Mouse (Mus musculus): ENCODE measurements around the gene Lrig2. TPM values are rescaled to one million over a fixed set of nuclear protein-coding genes. Genes with fewer than 3 reads are reported as not detected.

The Lrig2 gene
- total RNA-seq, 1 experiment from 2014 or later: 15.1 TPM

DNA sequence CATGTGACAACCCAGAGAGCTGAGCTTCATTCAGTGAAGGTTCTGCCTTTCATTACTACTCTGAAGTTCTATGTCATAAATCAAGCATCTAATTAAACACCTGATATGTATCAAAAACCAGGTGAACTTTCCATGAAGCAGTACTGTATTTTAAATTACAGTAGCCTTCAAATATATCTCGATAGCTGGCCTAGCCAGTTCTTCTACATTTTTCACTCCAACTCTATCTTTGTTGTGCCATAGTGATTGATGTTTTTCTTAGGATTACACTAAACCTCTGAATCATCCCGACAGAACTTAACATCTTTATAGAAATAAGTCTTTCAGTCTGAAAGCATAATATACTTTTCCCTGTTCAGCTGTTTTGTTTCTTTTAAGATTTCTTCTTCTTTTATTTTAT lies 2.8 kb upstream of the Lrig2 start:
- ATAC-seq (replicated peaks; ENCODE audit: low read depth, poor library complexity, severe bottlenecking): no peak

DNA sequence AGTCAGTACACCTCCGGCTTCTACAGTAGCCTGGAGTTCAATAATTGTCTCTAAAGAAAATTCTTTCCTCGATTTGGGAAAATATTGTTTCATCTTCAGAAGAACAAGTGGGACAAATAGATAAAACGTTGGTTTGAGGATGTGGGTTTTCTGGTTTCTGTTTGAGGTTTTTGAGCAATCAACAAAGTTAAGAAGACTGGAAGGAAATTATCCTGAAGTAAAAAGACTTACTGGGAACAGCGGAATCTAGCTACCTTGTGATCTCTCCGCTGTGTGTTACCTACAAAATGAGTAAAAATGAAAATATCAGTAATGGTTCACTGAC lies 668 bp upstream of the Lrig2 start:
- ATAC-seq (replicated peaks; ENCODE audit: low read depth, poor library complexity, severe bottlenecking): no peak

DNA sequence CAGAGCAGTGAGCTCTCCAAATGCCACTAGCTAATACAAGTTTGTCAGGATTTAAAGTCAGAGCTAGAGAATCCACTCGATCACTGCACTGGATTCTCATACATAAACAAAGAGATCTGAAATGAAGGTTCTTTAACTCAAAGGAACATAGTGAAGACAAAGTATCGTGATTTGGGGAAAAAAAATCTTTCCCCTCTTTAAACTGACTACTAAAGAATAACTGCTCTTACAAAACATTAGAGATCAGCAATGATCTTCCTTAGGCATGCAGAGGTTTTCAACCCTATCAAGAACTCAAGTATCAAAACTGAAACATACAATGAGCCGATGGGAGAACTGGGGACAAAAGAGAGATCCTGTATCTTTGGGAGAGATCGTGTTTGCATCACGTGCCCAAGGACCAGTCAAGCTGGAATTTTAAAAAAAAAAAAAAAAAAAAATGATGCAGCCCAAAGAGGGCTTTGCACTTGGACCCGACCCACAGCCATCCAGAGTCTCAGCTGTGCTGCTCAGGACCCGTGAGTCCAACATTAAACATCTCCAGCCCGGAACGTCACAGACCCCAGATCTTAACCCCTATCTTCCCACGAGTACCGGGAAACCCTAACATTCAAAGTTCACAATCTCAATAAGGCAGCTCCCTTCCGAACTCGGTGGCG lies 818 bp downstream of the Lrig2 start:
- ATAC-seq (replicated peaks; ENCODE audit: low read depth, poor library complexity, severe bottlenecking): no peak

DNA sequence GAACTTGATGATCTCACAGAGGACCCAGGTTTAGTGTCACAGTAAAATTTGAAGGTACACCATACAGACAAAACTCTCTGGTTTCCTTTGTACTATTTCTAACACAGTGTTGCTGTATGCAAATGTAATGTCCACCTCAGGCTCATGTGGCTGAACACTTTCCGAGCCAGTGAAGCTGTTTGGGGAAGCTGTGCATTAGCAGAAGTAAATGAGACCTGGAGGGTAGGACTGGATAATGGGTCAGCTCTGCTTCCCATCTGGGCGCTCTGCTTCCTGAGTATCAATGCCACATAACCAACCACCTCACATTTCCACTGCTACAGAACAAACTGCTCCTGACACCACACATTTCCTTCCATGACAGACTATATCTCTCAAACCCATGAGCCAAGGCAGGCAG lies 10.1 kb downstream of the Lrig2 start:
- peak; percentile 85 for ATAC-seq (replicated peaks; ENCODE audit: low read depth, poor library complexity, severe bottlenecking)

DNA sequence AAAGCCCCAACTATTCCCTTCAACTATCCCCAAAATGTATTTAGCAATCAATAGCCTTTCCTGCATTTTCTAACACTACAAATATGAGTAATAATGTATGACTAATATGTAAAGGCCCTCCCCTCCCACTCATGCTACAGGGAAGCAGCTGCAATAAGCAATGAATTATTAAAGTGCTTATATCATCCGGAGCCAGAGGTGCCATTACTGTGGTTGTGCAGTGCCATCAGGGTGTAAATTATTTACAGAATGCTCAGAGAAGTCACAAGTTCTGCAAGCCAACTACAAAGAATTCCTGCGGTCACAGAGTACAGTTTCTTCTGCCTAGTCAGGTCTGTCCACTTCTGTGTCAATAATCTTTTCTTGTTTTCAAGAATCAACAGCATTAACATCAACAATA lies 10.8 kb downstream of the Lrig2 start:
- ATAC-seq (replicated peaks; ENCODE audit: low read depth, poor library complexity, severe bottlenecking): no peak

DNA sequence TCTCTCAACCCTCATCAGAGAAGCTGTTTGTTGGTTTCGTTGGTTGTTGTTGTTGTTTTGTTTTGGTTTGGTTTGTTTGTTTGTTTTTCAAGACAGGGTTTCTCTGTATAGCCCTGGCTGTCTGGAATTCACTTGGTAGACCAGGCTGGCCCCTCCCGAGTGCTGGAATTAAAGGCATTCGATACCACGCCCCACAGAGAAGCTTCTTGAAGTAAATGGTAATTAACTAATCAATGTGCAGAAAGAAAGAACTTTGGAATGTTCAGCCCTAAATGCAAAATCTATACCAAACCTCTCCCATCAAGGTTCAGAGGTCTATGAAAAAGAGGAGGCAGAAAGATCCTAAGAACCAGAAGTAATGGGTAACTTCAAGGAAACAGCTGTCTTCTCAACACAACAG lies 15.5 kb downstream of the Lrig2 start:
- ATAC-seq (replicated peaks; ENCODE audit: low read depth, poor library complexity, severe bottlenecking): no peak

DNA sequence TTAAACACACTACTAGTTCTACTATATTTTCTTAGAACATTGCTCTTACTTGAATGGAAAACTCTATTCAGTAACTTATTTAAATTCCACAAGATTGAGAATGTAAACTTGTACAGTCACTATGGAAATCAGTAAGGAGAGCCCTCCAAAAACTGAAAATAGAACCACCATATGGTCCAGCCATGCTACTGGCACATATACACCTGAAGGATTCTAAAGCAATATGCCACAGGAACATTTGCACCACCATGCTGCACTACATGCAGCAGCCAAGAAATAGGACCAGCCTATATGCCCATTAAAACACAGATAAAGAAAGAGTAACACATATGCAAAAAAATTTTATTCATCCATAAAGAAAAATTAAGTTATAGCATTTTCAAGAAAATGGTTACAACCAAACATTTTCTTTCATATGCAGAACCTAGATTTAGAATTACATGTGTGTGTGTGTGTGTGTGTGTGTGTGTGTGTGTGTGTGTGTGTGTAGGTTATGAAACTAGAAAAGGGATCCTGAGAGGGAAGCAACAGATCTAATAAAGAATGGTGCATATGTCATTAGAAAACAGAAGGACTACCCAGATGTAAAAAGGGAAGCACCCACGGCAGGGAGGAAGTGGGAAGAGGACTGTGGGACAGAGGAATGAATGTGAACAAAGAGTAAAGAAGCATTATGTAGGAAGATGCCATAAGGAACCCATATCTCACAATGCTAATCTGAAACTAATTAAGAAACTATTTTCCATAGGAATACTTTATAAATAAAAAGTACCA lies 30.6 kb downstream of the Lrig2 start:
- peak; percentile 78 for ATAC-seq (replicated peaks; ENCODE audit: low read depth, poor library complexity, severe bottlenecking)

DNA sequence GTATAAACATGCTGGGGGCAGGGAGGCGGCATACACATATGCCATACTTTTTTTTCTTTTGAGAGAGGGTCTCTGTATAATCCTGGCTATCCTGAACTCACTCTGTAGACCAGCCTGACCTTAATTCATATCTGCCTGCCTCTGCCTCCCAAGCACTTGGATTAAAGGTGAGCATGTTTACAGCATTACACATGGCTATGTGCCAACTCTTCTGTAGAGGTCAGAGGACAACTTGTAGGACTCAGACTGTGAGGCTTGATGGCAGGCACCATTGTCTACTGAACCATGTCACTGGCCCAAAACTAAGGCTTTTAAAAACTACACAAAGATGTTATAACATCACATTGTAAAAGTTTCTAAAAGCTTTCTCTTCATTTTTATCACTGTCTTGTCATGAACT lies 33.7 kb downstream of the Lrig2 start:
- no peak for ATAC-seq (replicated peaks; ENCODE audit: low read depth, poor library complexity, severe bottlenecking)

DNA sequence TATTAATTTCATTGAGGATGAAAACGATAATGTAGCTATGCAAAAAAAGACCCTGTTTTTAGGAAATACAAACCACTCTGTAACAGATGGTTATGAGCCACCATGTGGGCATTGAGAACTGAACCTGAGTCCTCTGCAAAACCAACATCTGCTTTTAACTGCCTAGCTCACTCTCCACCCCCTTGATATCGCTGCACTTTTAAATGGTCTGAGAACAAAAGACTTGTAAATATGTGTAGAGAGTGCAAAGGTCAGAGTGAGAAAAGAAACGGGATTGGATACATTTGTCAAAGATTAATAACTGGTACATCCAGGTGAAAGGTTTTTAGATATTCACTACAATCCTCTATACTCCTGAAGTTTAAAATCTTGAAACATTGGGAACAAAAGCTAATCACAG lies 42.3 kb downstream of the Lrig2 start:
- no peak for ATAC-seq (replicated peaks; ENCODE audit: low read depth, poor library complexity, severe bottlenecking)

DNA sequence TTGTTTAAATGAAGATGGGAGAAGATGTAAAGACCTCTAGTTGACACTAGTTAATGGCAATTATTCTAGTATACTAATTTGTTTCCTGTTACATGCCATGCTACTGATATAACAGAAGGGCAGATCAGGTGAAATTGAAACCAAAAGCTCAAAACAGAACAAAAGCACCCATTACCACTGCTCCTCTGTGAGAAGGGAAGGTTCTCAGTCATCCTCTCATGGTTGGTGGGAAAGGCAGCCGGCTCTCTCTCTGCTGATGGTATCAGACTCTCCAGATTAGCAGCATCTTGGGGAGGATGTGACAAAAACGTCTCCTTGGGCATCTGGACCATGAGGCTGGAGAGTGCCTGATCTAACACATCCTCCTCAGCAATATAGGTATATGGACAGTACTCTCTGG lies 50.5 kb downstream of the Lrig2 start:
- no peak for ATAC-seq (replicated peaks; ENCODE audit: low read depth, poor library complexity, severe bottlenecking)

DNA sequence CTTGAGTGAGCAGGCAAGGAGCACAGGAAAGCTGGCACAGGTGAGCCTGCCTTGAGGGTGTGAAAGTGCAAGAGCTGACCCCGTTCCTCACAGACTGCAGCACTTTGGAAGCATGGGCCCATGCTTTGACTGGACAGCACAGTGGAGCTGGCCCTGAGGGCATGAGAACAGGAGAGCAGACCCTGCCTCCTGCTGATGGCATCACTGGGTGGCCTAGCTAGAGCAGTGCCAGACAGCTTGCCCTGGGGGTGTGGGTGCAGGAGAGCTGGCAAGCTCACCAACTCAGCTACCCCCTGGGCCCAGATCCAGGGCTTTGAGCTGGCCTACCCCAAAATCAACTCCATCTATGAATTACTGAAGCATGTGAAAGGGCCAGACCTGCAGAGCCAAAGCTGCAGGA lies 53.1 kb downstream of the Lrig2 start:
- no peak for ATAC-seq (replicated peaks; ENCODE audit: low read depth, poor library complexity, severe bottlenecking)

DNA sequence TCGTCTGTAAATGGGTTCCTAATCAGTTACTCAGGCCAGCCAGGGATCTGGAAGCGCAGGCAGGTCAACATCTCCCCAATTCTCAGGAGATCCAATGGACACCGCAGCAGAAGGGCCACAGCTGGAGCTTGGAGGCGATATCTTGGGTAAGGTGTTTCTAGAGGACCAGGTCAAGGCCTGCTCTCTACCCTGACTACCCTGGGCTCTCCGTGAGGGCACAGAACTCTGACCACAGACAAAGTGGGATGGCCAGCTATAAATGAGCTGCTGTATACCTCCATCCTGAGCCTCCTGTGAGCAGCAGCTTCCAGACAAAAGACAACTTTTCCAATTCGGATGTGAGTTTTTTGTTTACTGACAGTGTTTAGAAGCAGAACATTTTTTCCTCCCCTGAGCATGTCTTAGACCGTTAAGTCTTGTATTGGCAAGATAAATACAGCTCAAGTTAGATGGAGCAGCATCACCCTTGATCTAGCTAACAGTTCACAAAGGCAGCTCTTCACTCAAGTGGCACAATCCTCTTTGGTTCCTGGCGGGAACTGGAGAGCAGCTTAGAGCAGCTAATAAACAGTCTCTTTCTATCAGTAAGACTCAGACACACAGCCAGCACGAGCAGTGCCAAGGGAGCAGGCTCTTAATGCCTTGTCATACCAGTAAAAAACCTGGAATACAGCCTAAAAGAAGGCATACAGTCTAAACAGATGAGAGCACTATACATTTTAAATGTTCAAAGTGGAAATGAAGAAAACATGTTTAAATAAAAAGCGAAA lies 56.0 kb downstream of the Lrig2 start:
- no peak for ATAC-seq (replicated peaks; ENCODE audit: low read depth, poor library complexity, severe bottlenecking)

DNA sequence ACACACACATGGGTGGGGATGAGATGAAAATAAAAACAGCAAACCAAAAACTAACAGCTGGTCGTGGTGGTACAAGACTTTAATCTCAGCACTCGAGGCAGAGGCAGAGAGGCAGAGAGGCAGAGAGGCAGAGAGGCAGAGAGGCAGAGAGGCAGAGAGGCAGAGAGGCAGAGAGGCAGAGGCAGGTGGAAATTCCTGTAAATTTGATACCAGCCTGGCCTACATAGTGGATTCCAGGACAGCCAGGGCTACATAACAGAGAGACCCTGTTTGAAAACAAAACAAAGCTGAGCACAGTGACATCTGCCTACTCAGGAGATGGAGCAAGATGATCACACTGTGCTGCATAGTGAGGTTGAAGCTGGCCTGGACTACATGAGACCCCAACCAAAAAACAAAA lies 64.5 kb downstream of the Lrig2 start:
- ATAC-seq (replicated peaks; ENCODE audit: low read depth, poor library complexity, severe bottlenecking): no peak

DNA sequence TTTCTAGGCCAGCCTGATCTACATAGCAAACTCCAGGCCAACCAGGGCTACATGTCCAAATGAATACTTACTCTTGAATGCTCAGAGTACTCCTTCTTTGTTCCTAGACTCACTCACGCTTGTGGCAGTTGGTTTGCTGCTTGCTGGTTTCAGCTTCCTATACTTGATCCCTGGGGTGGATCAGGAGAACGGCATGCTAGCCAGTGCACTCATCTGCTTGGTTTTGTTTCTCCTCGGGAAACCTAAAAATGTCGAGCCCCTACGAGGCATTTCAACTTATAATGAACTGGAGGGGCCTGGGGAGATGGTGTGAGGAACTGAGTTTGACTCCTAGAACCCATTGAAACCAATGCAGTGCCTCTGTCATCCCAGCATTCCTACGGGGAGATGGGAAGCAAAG lies 65.0 kb downstream of the Lrig2 start:
- ATAC-seq (replicated peaks; ENCODE audit: low read depth, poor library complexity, severe bottlenecking): no peak

DNA sequence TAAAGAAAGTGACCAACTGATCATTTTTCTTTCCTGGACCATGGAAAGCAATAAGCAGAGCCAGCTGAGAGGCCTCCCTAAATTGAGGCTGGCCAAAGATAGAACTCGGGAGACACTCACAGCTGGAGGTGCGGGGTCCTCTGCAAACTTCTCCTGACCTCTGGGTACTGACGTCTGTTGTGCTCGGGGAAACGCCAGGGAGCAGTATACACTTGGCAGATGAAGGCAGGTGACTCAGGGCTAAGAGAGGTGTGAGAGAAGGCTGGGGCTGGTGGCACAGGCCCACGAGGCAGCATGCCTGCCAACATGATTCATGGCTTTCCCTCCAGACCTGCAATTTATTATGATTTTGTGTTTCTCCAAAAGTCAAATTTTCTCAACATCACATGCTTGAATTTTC lies 66.1 kb downstream of the Lrig2 start:
- no peak for ATAC-seq (replicated peaks; ENCODE audit: low read depth, poor library complexity, severe bottlenecking)

DNA sequence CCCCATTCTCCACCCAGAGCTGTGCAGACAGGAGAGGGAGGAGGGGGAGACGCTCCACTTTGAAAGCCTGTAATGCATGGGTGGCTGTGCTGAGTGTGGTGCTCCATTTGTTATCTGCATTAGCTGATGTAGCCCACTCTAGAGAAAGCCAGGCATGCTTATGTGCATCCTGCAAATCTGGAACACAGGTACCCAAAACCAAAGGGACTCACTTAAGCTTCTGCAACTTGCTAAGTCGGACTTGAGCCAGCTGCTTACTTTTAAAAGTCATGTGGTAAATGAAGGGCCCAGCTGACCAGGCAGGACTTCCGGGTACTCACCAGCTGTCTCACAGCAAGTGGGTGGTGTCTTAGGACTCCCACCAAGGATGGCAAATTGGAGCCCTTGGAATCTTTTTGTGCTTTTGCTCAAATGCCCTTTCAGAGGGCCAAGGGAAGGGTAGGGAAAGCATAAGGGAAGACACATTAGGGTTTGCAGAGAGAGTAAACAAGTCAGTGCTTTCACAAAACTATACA lies 66.7 kb downstream of the Lrig2 start:
- no peak for ATAC-seq (replicated peaks; ENCODE audit: low read depth, poor library complexity, severe bottlenecking)

DNA sequence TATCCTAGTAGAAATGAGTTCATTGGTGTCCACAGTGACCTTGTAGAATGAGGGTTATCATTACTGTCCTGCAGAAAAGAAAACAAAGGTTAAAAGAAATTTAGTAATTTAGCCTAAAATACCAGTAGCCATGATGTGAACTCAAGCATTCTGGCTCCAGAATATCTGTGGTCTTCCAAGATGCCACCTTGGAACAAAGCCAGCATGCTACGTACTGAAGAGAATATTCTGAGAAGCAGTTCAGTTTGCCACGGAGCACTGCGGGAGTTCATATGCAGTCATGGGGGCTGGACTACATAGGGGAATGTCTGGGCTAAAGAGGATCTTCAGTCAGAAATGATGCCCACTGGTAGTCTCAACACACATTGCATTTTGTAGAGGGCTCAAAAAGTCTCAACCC lies 67.6 kb downstream of the Lrig2 start:
- no peak for ATAC-seq (replicated peaks; ENCODE audit: low read depth, poor library complexity, severe bottlenecking)

DNA sequence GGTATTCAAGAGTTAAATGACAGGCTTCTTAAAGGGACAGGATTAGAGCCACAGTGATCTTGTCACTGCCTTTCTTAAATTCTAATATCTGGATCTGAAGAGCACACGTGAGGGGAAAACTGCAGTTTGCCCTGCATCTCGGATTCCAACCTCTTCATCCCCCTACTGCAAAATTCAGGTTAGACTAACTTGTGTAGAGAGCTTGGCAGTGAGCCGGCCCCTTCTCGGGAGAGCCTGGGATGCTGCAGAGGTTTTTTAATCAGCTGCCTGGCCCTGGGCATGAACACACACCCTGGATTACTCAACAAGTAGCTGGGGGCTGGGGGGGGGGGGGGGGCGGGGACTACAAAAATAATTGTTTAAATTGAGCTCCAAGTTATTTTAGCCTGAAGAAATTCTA lies 69.4 kb downstream of the Lrig2 start:
- no peak for ATAC-seq (replicated peaks; ENCODE audit: low read depth, poor library complexity, severe bottlenecking)

DNA sequence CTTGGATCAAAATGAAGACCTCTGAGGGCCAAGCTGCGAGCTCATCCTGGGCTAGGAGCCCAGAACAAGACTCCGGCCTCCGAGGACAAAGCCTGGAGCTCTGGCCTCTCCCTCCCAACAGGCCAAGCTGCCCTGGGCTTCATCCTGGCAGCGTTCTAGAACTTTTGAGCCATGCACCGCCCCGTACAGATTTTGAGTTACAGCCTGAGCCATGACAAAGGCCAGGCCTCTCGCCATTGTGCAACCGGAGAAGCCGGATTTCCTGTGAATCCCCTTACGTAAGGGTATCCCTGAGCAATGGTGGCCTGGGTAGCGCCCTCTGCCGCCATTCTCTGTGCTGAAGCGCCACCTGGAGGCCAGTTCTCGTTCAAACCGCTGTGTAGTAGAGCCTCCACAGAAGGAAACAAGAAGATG lies 69.8 kb downstream of the Lrig2 start:
- ATAC-seq (replicated peaks; ENCODE audit: low read depth, poor library complexity, severe bottlenecking): peak; percentile 97

DNA sequence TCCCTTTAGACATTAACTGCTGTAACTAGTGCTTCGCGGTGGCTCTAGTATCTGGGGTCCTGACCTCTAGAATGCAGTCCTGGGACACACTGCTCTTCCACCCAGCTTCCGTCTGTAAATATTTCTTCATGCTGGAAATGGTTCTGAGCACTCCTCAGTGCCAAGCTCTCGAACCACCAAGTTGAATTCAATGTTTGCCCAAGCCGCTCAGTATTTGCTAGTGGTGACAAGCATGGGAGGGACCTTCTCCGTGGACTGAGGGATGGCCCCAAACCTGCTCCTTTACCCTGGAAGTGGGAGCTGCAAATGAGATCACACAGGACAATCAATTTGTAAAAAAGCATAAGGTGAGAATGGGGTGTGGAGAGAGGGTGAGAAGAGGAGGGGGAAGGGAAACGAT lies 70.3 kb downstream of the Lrig2 start:
- no peak for ATAC-seq (replicated peaks; ENCODE audit: low read depth, poor library complexity, severe bottlenecking)

DNA sequence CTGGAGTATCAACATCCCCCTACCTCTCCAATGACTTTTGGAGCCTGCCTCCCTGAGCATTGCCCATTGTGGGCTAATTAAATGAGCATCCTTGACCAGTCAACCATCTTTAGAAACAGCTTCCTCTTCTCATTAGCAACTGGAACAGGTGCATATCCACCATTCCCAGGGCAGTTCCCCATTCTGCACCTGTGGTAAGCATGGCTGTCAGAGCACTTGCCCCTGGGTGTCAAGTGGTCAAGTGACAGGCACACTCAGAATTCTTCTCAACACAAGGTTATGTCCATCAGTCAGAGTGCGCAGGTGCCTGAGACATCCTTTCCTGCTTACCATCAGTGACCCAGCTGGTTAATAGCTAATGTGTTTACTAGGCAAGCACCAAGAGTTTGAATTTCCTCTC lies 72.9 kb downstream of the Lrig2 start:
- no peak for ATAC-seq (replicated peaks; ENCODE audit: low read depth, poor library complexity, severe bottlenecking)
